Mouse (Mus musculus) ovary, adult 10 weeks (tissue): Measurements from ENCODE around the gene Cyb561. TPM values are rescaled to one million over a fixed set of nuclear protein-coding genes. Genes with fewer than 3 reads are reported as not detected.

Experiments used
- polyA plus RNA-seq: library from polyadenylated mRNA; stranded (reverse); fragments of 350-450 nt; fragmentation: Illumina TruSeq; extraction: RNeasy Lipid Tissue Mini Kit (QIAGEN cat#74804); gene quantifications from one replicate; pipeline ENCODE4 v1.2.3, GENCODE M21; 2014

Cyb561 gene
- polyA plus RNA-seq, result 6.7 TPM

GRCm38 (mm10) chr11:105952911-105953386, at the start of gene Cyb561:
Gene Cyb561 (minus strand): TSS chr11:105953336.

GRCm38 (mm10) chr11:105994375-105994774, 41.2 kb upstream of the Cyb561 start, which contains the start of gene Ace3:
Gene Ace3 (plus strand): TSS chr11:105994675.

GRCm38 (mm10) chr11:105967741-105968574, 14.8 kb upstream of the Cyb561 start, which contains the start of gene Ace:
Gene Ace (plus strand): TSS chr11:105967945.

Other genes with a start within 250 kb of the Cyb561 start
- 5.1 TPM for gene Ace, start 14.6 kb upstream of the Cyb561 start, polyA plus RNA-seq
- gene Ace3, start 41.3 kb upstream of the Cyb561 start, polyA plus RNA-seq, result not detected
- not detected for gene Kcnh6, start 54.8 kb upstream of the Cyb561 start, polyA plus RNA-seq
- gene Dcaf7, start 83.5 kb upstream of the Cyb561 start, polyA plus RNA-seq, result 49.1 TPM
- gene Taco1, start 112.7 kb upstream of the Cyb561 start, polyA plus RNA-seq, result 6.9 TPM
- gene Map3k3, start 131.3 kb upstream of the Cyb561 start, polyA plus RNA-seq, result 10.9 TPM
- not detected for gene Gm10840, start 207.5 kb upstream of the Cyb561 start, polyA plus RNA-seq
- gene Limd2, start 207.5 kb upstream of the Cyb561 start, polyA plus RNA-seq, result 2.9 TPM
- 13.3 TPM for gene Strada, start 248.8 kb upstream of the Cyb561 start, polyA plus RNA-seq